Mouse (Mus musculus): ENCODE data around the gene 4930512M02Rik. TPM values are rescaled to one million over a fixed set of nuclear protein-coding genes. Genes with fewer than 3 reads are reported as not detected.

The 4930512M02Rik gene
- polyA plus RNA-seq, 1 experiment from 2014 or later, result not detected

DNA sequence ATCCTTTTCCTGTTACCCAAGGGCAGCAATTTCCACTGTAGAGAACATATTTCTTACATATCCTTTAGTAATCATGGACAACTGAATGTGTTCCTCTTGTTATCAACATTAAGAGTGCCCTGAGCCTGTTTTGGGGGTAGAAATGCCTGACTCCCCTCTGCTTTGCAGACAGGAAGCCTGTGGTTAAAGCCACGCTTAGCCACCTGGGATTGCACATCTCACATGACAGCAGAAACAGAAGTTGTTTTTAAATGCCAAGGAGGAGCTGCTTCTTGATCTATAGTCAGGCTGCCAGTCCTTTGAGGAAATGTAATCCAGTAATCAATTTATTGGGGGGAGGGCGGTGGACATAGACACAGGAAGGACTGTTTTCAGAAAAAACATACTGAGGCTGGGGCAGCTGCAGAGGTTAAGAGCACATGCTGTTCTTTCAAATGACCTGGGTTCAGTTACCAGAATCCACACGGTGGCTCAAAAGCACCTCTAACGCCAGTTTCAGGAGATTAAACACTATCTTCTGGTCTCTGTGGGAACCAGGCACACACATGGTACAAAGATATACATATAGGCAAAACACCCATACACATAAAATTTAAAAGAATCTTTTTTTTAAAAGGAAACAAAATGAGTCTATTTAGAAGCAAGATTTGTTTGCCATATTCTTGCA is 58.0 kb downstream of the 4930512M02Rik start:
- Histone ChIP-seq H3K27ac (ENCODE audit: low read length) (no peak overlapping the region), H3K4me3 (ENCODE audit: low read depth, low read length) (no peak overlapping the region), H3K9me3 (ENCODE audit: low read length) (no peaks in the 10 kb centered on the region), H3K4me2 (replicated peaks; ENCODE audit: low read depth, low read length) (no peak overlapping the region), H3K27me3 (replicated peaks; ENCODE audit: insufficient read depth, low read length) (no peaks in the 10 kb centered on the region), H3K9ac (replicated peaks; ENCODE audit: low read depth) (no peak overlapping the region), H3K36me3 (ENCODE audit: insufficient read depth, low read length) (no peaks in the 10 kb centered on the region), H3K4me1 (ENCODE audit: insufficient read depth, low read depth, low read length) (no peaks in the 10 kb centered on the region)
- TF ChIP-seq EP300 (IDR thresholded peaks at IDR 0.05), result no peak
- no peak for TF ChIP-seq CTCF (IDR thresholded peaks at IDR 0.05)
- ATAC-seq (no peak), DNase-seq (ENCODE audit: low spot score) (no peak)
- WGBS, result 53% methylated on average over 4 of the region's 4 CpGs

DNA sequence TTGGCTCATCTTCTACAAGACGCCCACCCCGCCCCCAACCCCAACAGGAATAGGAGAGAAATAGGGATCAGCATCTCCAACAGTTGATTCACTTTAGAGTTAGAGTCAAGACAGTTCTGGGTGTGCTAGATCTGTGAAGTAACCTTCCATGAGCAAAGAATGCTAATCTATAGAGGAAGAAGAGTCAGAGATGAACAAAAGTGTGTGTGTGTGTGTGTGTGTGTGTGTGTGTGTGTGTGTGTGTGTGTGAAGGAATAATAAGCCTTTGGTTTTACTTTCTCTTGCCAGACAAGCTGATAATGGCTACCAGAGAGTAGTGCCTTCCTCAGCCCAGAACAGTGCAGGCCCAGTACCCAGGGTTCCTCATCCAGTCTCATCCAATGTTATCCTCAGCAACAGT is 59.6 kb downstream of the 4930512M02Rik start:
- no peak overlapping the region for H3K4me2 ChIP-seq (replicated peaks; ENCODE audit: low read depth, low read length)
- DNase-seq (ENCODE audit: low spot score) (no peak), ATAC-seq (no peak)
- TF ChIP-seq CTCF (IDR thresholded peaks at IDR 0.05) (no peak), EP300 (IDR thresholded peaks at IDR 0.05) (no peak)
- H3K4me1 ChIP-seq (ENCODE audit: insufficient read depth, low read depth, low read length), result no peaks in the 10 kb centered on the region
- no peaks in the 10 kb centered on the region for H3K9me3 ChIP-seq (ENCODE audit: low read length)
- no peak overlapping the region for H3K27ac ChIP-seq (ENCODE audit: low read length)
- no peaks in the 10 kb centered on the region for H3K27me3 ChIP-seq (replicated peaks; ENCODE audit: insufficient read depth, low read length)
- no peaks in the 10 kb centered on the region for H3K36me3 ChIP-seq (ENCODE audit: insufficient read depth, low read length)
- no peak overlapping the region for H3K9ac ChIP-seq (replicated peaks; ENCODE audit: low read depth)
- WGBS, result 77% methylated on average over 2 of the region's 2 CpGs
- H3K4me3 ChIP-seq (ENCODE audit: low read depth, low read length), result no peak overlapping the region

DNA sequence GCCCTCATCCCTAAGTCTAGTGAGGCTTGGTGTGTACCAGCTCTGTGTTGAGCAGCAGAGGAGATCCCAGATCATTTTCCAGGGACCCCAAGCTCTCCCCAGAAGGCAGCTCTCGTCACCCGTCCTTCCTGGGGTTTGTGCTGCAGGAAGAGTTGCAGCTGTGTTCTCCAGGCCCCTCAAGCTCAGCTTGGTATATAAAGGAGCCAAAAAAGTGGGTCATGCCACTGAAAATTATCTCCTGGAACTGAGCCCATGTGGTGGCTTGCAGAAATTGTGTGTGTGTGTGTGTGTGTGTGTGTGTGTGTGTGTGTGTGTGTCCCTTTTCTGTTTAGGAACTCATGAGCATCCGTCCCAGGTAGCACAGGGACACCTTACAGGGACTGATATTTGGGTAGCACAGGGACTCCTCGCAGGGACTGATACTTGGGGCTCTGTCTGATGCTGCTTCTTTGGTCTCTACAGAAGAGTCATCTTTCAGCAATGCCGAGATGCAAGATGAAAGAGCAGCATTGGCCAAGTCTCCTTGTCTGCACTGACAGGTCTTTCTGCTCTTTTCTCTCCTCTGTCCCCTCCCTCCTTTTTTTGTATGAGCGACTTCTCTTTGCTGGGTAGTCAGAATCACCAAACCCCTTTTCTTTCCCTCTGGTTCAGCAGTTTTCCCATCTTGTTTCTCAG is 62.4 kb downstream of the 4930512M02Rik start:
- Histone ChIP-seq H3K9ac (replicated peaks; ENCODE audit: low read depth) (no peak overlapping the region), H3K4me1 (ENCODE audit: insufficient read depth, low read depth, low read length) (no peaks in the 10 kb centered on the region), H3K9me3 (ENCODE audit: low read length) (no peaks in the 10 kb centered on the region), H3K4me3 (ENCODE audit: low read depth, low read length) (no peak overlapping the region), H3K27ac (ENCODE audit: low read length) (no peak overlapping the region), H3K4me2 (replicated peaks; ENCODE audit: low read depth, low read length) (no peak overlapping the region), H3K36me3 (ENCODE audit: insufficient read depth, low read length) (no peaks in the 10 kb centered on the region), H3K27me3 (replicated peaks; ENCODE audit: insufficient read depth, low read length) (no peaks in the 10 kb centered on the region)
- DNase-seq (ENCODE audit: low spot score) (no peak), ATAC-seq (no peak)
- WGBS, result 56% methylated on average over 6 of the region's 6 CpGs
- TF ChIP-seq EP300 (IDR thresholded peaks at IDR 0.05) (no peak), CTCF (IDR thresholded peaks at IDR 0.05) (no peak)

DNA sequence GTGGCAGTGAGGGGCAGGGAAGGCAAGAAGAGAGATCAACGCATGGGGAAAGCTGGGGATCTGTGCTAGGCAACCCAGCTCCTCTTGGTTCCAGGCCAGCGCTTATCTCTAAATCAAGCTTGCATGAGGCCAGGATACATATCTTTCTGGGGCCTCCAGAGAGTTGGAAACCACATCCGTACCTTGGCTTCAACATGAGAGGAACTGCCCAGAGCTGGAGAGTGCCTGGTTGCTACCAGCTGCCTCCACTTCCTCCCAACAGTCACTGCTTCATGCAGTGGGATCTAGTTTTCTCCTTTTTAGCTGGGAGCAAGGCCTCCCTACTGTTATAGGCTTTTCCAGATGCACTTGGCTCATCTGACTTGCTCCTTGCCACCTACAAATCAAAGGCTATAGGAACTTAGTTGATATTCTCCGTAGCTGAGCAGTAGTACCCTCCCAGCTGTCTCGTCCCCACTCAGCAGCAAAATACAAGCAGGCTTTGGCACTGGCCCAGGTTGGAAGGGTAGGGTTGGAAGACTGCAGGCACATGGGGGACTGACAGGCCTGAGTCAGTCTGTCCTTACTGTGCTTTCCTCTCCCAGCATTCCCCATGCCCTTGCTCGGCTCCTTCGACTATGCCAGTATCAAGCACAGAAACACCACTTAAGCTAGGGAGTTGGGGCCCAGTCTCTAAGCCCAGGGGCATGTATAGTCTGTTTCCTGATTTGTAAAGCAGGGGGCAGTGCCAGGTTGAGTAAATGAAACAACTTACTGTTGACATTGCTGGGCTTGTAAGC is 63.2 kb downstream of the 4930512M02Rik start:
- no peaks in the 10 kb centered on the region for H3K27me3 ChIP-seq (replicated peaks; ENCODE audit: insufficient read depth, low read length)
- H3K4me1 ChIP-seq (ENCODE audit: insufficient read depth, low read depth, low read length), result no peaks in the 10 kb centered on the region
- no peaks in the 10 kb centered on the region for H3K36me3 ChIP-seq (ENCODE audit: insufficient read depth, low read length)
- 48% methylated on average over 7 of the region's 7 CpGs for WGBS
- H3K9me3 ChIP-seq (ENCODE audit: low read length), result no peaks in the 10 kb centered on the region
- H3K4me3 ChIP-seq (ENCODE audit: low read depth, low read length), result no peak overlapping the region
- ATAC-seq (peak; percentile 17; the same call in 1 of the 2 replicates), DNase-seq (ENCODE audit: low spot score) (peak; percentile 19)
- no peak overlapping the region for H3K27ac ChIP-seq (ENCODE audit: low read length)
- no peak overlapping the region for H3K4me2 ChIP-seq (replicated peaks; ENCODE audit: low read depth, low read length)
- TF ChIP-seq EP300 (IDR thresholded peaks at IDR 0.05) (no peak), CTCF (IDR thresholded peaks at IDR 0.05) (no peak)
- H3K9ac ChIP-seq (replicated peaks; ENCODE audit: low read depth), result no peak overlapping the region

DNA sequence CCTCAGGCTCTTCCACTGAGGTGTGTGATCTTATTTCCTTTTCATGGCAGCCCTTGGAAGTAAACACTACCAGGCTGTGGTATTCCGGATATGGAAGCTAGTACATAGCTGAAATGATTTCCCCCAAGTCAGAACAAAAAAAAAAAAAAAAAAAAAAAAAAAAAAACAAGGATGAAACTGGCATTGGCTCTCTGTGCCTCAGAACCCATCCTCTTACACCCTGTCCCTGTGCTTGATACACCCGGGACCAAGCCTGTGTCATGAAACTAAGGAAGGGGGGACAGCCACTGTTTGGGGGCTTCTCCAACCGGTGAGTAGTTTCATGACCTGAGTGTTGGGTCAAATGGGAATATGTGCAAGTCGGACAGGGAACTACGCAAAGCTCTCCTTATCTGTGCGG is 66.5 kb downstream of the 4930512M02Rik start:
- Histone ChIP-seq H3K4me2 (replicated peaks; ENCODE audit: low read depth, low read length) (no peak overlapping the region), H3K36me3 (ENCODE audit: insufficient read depth, low read length) (no peaks in the 10 kb centered on the region), H3K4me3 (ENCODE audit: low read depth, low read length) (no peak overlapping the region), H3K27me3 (replicated peaks; ENCODE audit: insufficient read depth, low read length) (no peaks in the 10 kb centered on the region), H3K9me3 (ENCODE audit: low read length) (no peaks in the 10 kb centered on the region), H3K4me1 (ENCODE audit: insufficient read depth, low read depth, low read length) (no peaks in the 10 kb centered on the region), H3K27ac (ENCODE audit: low read length) (no peak overlapping the region), H3K9ac (replicated peaks; ENCODE audit: low read depth) (no peak overlapping the region)
- no peak for DNase-seq (ENCODE audit: low spot score)
- ATAC-seq, result no peak
- WGBS, result 76% methylated on average over 6 of the region's 6 CpGs
- TF ChIP-seq EP300 (IDR thresholded peaks at IDR 0.05) (no peak), CTCF (IDR thresholded peaks at IDR 0.05) (no peak)

DNA sequence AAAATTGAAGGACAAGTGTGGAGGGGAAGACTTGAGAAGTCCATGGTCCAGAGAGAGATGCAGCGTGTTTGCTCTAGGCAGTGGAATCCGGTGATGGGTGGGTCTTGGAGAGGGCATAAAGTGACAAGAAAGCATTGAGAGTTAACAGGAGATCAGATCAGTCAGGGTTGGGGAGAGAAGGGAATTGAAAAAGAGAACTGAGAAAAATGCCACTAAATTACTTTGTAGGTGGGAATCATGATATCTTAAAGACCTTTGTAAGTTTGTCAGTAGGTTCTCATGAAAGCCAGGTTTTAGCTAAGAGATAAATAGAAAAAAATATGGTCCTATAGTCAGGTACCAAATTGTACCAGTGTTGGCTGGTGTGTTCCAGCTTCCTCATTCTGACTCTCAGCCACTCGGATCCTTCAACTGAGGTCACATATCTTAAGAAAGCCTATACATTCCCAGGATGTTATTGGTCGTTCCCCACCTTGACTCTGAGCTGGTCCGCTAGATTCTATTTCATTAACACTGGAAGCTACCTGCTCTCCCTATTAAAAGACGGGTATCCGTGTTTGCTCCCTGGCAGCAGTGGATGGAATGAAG is 68.4 kb downstream of the 4930512M02Rik start:
- Histone ChIP-seq H3K4me2 (replicated peaks; ENCODE audit: low read depth, low read length) (no peak overlapping the region), H3K4me3 (ENCODE audit: low read depth, low read length) (no peak overlapping the region), H3K27ac (ENCODE audit: low read length) (no peak overlapping the region), H3K4me1 (ENCODE audit: insufficient read depth, low read depth, low read length) (no peaks in the 10 kb centered on the region), H3K27me3 (replicated peaks; ENCODE audit: insufficient read depth, low read length) (no peaks in the 10 kb centered on the region), H3K9ac (replicated peaks; ENCODE audit: low read depth) (no peak overlapping the region), H3K9me3 (ENCODE audit: low read length) (no peaks in the 10 kb centered on the region), H3K36me3 (ENCODE audit: insufficient read depth, low read length) (no peaks in the 10 kb centered on the region)
- TF ChIP-seq EP300 (IDR thresholded peaks at IDR 0.05) (no peak), CTCF (IDR thresholded peaks at IDR 0.05) (no peak)
- DNase-seq (ENCODE audit: low spot score) (no peak), ATAC-seq (no peak)
- WGBS, result 66% methylated on average over 7 of the region's 7 CpGs
